Mouse (Mus musculus): ENCODE results near the gene Tbc1d17. TPM values are rescaled to one million over a fixed set of nuclear protein-coding genes. Genes with fewer than 3 reads are reported as not detected.

Gene Tbc1d17
- total RNA-seq, 1 experiment from 2014 or later = 21.6 TPM

GRCm38 (mm10) chr7:44857905-44858304 is 9.0 kb upstream of the Tbc1d17 start:
- peak in 1 of 2 experiments; percentile 14; a peak in 1 of 4 replicates for ATAC-seq (replicated peaks in 1 of 2; ENCODE audit: insufficient read depth in 1 of 2, low FRiP score in 2 of 2, low TSS enrichment in 1 of 2, low read depth in 1 of 2, poor library complexity in 2 of 2, severe bottlenecking in 2 of 2)

DNA sequence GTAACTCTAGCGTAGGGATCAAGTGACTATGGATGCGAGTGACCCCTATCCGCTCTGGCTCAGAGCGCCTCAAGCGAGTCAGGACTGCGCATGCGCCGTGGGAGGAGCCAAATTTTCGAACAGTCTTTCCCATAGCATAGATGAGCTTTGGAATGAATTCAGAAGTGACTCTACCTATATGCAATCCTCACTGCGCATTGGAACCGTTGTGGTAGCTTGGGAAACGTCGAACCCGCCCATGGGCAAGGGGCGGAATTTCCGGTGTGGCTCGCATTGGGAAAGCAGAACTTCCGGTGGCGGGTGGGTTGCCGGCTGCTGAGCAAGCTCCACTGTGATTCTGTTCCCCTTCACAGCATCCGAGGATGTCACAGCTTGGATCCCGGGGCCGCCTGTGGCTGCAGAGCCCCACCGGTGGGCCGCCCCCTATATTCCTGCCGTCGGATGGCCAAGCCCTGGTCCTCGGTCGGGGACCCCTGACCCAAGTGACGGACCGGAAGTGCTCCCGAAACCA is 8.2 kb upstream of the Tbc1d17 start, which contains the start of gene Pnkp:
Gene Pnkp (plus strand): TSS at position 98 of the 511 bp plus-strand sequence.
- peak; percentile 55 to 57 for ATAC-seq (replicated peaks in 1 of 2; ENCODE audit: insufficient read depth in 1 of 2, low FRiP score in 2 of 2, low TSS enrichment in 1 of 2, low read depth in 1 of 2, poor library complexity in 2 of 2, severe bottlenecking in 2 of 2)

- ATAC-seq (replicated peaks in 1 of 2; ENCODE audit: insufficient read depth in 1 of 2, low FRiP score in 2 of 2, low TSS enrichment in 1 of 2, low read depth in 1 of 2, poor library complexity in 2 of 2, severe bottlenecking in 2 of 2) = 0 out of 4 replicates have a peak, but pooled peaks of 1 of the 2 experiments have one; percentile 17
These were observed 7.5 kb upstream of the Tbc1d17 start for GRCm38 (mm10) chr7:44856265-44856916.

DNA sequence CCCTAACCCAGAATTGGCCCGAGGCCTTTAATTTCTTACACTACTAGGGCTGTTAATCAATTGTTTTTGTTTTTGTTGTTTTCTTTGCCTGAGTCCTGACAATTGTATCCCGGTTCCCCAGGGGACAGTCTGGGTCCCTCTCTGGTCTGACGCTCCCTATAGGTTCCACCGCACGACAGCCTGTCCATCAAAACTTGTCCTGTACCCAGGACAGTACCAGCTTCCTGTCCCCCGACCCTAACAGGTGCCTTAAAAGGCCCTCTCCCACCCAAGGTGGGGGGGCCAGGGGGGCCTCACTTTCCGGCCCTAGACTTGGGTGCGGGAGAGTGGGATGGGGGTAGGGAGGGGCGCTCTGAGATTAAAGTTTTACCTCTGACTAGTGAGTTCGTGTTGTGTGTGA is 6.2 kb upstream of the Tbc1d17 start:
- no peak for ATAC-seq (replicated peaks in 1 of 2; ENCODE audit: insufficient read depth in 1 of 2, low FRiP score in 2 of 2, low TSS enrichment in 1 of 2, low read depth in 1 of 2, poor library complexity in 2 of 2, severe bottlenecking in 2 of 2)

GRCm38 (mm10) chr7:44854356-44855031 is 5.6 kb upstream of the Tbc1d17 start:
- ATAC-seq (replicated peaks in 1 of 2; ENCODE audit: insufficient read depth in 1 of 2, low FRiP score in 2 of 2, low TSS enrichment in 1 of 2, low read depth in 1 of 2, poor library complexity in 2 of 2, severe bottlenecking in 2 of 2) = peak; percentile 32 to 46

DNA sequence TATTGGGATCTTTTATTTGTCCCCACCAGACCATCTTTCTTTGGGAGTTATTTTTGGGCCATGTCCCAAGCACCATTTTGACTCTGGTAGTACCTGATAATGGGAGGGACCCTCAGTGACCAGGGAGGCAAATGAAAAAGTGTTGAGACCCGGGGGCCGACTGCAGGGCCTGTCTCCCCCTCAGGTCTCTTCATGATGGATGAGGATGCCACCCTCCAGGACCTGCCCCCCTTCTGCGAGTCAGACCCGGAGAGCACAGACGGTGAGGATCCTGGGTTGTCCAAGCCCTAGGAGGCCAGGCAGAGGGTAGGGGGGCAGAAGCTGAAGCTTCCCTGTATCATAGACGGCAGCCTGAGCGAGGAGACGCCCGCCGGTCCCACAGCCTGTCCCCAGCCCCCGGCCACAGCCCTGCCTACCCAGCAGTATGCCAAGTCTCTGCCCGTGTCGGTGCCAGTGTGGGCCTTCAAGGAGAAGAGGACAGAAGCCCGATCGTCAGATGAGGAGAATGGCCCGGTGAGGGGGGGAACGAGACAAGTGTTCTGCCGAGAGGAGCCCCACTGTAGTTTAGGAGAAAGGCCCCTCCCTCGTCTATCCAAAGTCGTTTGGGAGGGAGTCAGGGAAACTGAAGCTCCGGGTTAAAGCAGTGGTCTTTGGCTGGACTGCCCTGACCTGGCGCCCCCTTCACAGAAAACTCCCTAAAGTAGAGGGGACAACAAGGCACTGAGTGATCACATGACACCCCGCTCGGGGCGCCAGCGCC is 4.9 kb upstream of the Tbc1d17 start:
- no peak for ATAC-seq (replicated peaks in 1 of 2; ENCODE audit: insufficient read depth in 1 of 2, low FRiP score in 2 of 2, low TSS enrichment in 1 of 2, low read depth in 1 of 2, poor library complexity in 2 of 2, severe bottlenecking in 2 of 2)

DNA sequence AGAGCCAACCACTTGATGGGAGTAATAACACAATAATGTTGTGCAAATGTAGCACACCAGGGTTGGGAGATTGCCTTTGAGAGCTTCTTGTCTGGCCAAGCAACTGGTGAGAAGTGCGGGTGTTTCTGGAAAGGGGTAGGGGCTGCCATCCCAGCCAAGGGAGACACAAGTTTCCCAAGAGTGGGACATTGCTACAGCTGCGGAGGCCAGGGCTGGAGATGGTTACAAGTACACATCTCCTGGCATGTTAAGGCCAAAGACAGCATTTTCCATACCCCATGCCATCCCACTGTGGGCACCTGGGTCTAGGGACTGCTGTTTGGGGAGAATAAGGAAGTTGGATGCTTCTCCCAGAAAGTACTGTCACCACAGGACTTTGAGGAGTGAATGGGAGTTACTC is 4.2 kb upstream of the Tbc1d17 start:
- ATAC-seq (replicated peaks in 1 of 2; ENCODE audit: insufficient read depth in 1 of 2, low FRiP score in 2 of 2, low TSS enrichment in 1 of 2, low read depth in 1 of 2, poor library complexity in 2 of 2, severe bottlenecking in 2 of 2) = no peak

GRCm38 (mm10) chr7:44852259-44853027 is 3.6 kb upstream of the Tbc1d17 start:
- ATAC-seq (replicated peaks in 1 of 2; ENCODE audit: insufficient read depth in 1 of 2, low FRiP score in 2 of 2, low TSS enrichment in 1 of 2, low read depth in 1 of 2, poor library complexity in 2 of 2, severe bottlenecking in 2 of 2) = no peak

- ATAC-seq (replicated peaks in 1 of 2; ENCODE audit: insufficient read depth in 1 of 2, low FRiP score in 2 of 2, low TSS enrichment in 1 of 2, low read depth in 1 of 2, poor library complexity in 2 of 2, severe bottlenecking in 2 of 2) = no peak
These were observed 2.9 kb upstream of the Tbc1d17 start for GRCm38 (mm10) chr7:44851625-44852234.

DNA sequence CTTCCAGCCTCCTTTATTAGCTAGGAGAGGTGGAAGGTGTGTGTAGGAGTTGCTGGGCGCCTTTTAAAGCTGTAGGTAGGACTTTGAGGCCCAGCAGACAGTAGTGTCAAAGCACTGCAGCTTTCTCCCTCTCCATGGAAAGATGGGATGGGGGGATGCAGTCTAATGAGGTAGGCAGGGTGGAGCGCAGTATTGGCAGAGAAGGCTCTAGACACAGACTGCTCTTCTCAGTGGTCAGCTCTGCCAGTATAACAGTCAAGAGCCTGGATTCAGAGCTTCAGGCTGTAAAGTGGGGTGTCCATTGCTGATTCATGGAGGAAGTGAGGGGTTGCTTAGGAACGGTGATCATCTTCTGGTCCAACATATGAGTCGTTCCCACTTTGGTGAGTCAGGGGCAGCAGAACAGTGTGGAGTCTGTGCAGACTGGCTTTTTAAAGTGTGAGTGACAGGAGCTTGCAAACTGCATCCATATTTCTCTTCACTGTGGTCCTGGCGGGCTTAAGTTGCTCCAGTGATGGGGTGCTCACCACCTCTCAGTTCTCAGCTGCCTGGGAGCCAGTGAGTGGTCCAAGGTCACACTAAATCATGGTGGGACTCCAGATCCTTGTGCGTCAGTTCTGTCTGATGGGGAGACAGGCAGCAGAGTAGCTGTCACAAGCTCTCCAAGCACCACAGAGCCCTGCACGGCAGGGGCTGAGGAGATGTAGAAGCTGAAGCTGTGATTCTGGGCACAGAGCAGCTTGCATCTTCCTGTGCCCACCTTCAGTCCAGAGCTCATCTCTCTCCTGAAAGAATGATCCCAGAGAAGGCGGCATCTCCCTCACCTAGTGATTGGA is 2.1 kb upstream of the Tbc1d17 start:
- no peak for ATAC-seq (replicated peaks in 1 of 2; ENCODE audit: insufficient read depth in 1 of 2, low FRiP score in 2 of 2, low TSS enrichment in 1 of 2, low read depth in 1 of 2, poor library complexity in 2 of 2, severe bottlenecking in 2 of 2)

DNA sequence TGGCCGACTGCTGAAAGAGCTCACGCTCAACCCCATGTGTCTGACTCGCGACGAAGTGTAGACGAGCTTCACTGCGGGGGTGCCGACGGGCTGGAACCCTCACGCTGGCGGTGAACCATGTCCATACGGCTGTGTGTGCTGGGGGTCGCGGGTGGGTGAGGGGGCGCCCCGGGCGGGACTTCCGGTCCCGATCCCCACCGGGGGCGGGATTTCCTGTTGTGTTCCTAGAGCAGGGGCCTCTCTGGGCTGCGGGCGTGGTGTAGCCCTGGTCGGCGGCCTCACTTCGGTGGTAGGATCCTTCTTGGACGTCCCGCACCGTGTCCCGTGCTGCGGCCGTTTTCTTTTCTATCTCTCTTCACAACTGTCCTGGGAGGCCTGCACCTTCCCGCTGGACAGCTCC is 1.3 kb upstream of the Tbc1d17 start:
- no peak for ATAC-seq (replicated peaks in 1 of 2; ENCODE audit: insufficient read depth in 1 of 2, low FRiP score in 2 of 2, low TSS enrichment in 1 of 2, low read depth in 1 of 2, poor library complexity in 2 of 2, severe bottlenecking in 2 of 2)

GRCm38 (mm10) chr7:44849416-44850111 is 685 bp upstream of the Tbc1d17 start:
- peak; percentile 46 to 54 for ATAC-seq (replicated peaks in 1 of 2; ENCODE audit: insufficient read depth in 1 of 2, low FRiP score in 2 of 2, low TSS enrichment in 1 of 2, low read depth in 1 of 2, poor library complexity in 2 of 2, severe bottlenecking in 2 of 2)

DNA sequence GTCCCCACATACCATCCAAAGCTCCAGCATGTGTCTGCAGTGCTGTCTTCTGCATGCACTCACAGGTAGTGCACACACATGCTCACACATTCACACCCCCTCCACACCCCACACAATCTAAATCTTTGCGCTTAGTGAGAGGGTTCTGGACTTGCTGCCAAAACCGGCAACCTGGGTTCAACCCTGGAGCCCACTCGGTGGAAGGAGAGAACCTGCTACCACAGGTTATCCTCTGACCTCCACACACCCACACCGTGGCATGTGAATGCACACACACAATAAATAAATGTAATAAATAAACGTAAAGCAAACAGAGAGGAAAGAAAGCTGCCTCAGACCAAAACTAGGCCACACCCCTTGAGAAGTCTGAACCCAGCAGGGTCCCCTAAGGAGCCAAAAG is 1.1 kb downstream of the Tbc1d17 start:
- ATAC-seq (replicated peaks in 1 of 2; ENCODE audit: insufficient read depth in 1 of 2, low FRiP score in 2 of 2, low TSS enrichment in 1 of 2, low read depth in 1 of 2, poor library complexity in 2 of 2, severe bottlenecking in 2 of 2) = no peak

DNA sequence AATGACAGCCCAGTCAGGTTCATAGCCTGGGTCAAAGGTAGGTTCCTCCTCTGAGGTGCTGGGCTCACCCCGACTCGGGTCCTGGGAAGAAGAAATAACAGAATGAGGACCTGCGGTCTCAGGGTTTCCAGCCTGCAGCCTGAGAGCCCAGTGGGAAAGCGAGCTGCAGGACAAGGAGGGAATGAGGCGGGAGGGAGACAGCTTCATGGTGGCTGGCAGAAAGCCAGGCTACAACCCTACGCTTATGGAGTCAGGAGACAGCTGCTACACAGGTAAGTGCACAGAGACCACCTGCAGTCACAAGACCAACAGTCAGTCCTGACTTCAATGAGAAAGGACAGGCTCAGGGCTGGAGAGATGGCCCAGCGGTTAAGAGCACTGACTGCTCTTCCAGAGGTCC is 2.1 kb downstream of the Tbc1d17 start:
- ATAC-seq (replicated peaks in 1 of 2; ENCODE audit: insufficient read depth in 1 of 2, low FRiP score in 2 of 2, low TSS enrichment in 1 of 2, low read depth in 1 of 2, poor library complexity in 2 of 2, severe bottlenecking in 2 of 2) = no peak

DNA sequence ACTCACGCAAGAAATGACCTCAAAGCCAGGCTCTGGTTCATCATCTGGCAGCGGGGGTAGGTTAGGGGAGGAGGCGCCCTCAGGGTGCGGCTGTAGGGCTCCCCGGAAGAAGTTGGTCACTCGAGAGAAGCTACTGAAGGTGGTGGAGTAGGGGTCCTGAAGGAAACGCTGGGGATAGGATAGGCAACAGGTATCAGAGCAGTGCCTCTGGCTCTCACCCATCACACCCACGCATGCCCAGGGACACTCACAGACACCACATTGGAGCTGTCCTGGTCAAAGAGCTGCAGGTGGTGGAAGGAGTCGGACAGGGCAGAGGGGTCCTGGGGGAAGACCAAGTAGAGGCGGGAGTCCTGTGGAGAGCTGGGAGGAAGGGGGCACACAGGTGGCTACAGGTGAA is 3.9 kb downstream of the Tbc1d17 start:
- ATAC-seq (replicated peaks in 1 of 2; ENCODE audit: insufficient read depth in 1 of 2, low FRiP score in 2 of 2, low TSS enrichment in 1 of 2, low read depth in 1 of 2, poor library complexity in 2 of 2, severe bottlenecking in 2 of 2) = no peak

All from hematopoietic stem cell, adult 5-6 weeks (primary cell).